Mouse (Mus musculus) CD4-positive naive resting alpha-beta T cell, adult 76 days (primary cell): ENCODE measurements around the gene Nek9. TPM values are rescaled to one million over a fixed set of nuclear protein-coding genes. Genes with fewer than 3 reads are reported as not detected.

Source experiments
- total RNA-seq: library from RNA; stranded (reverse); gene quantifications from one replicate; pipeline ENCODE4 v1.2.4, GENCODE M21; 2023

The Nek9 gene
- total RNA-seq = 52.2 TPM

GRCm38 (mm10) chr12:85339243-85339729 lies at the start of gene Nek9:
Gene Nek9 (minus strand): TSS chr12:85339362.

GRCm38 (mm10) chr12:85374561-85375272 lies 35.6 kb upstream of the Nek9 start, which contains the start of gene Tmed10:
Gene Tmed10 (minus strand): TSS chr12:85374847.

GRCm38 (mm10) chr12:85288486-85289156 lies 50.5 kb downstream of the Nek9 start, which contains the start of gene Zc2hc1c:
Gene Zc2hc1c (plus strand): TSS chr12:85288591.

GRCm38 (mm10) chr12:85287809-85288485 lies 51.2 kb downstream of the Nek9 start, which contains the start of gene Acyp1:
Gene Acyp1 (minus strand): TSS chr12:85288438.

GRCm38 (mm10) chr12:85270319-85270718 lies 68.8 kb downstream of the Nek9 start, which contains the start of gene Mlh3:
Gene Mlh3 (minus strand): TSS chr12:85270599.

Other genes starting within 250 kb of the Nek9 start
- gene Prox2, start 228.6 kb downstream of the Nek9 start, total RNA-seq = 1.8 TPM
- gene Dlst, start 228.5 kb downstream of the Nek9 start, total RNA-seq = 199 TPM
- gene Rps6kl1, start 188.1 kb downstream of the Nek9 start, total RNA-seq = 4.7 TPM
- not detected for gene Pgf, start 161.6 kb downstream of the Nek9 start, total RNA-seq
- 110 TPM for gene Eif2b2, start 119.9 kb downstream of the Nek9 start, total RNA-seq
- 15.8 TPM for gene Mlh3, start 68.8 kb downstream of the Nek9 start, total RNA-seq
- 15.2 TPM for gene Acyp1, start 50.9 kb downstream of the Nek9 start, total RNA-seq
- not detected for gene Zc2hc1c, start 50.8 kb downstream of the Nek9 start, total RNA-seq
- gene Tmed10, start 35.5 kb upstream of the Nek9 start, total RNA-seq = 159 TPM
- 445 TPM for gene Fos, start 134.5 kb upstream of the Nek9 start, total RNA-seq